Mouse (Mus musculus): Measurements from ENCODE around the gene Atp2a1. TPM values are rescaled to one million over a fixed set of nuclear protein-coding genes. Genes with fewer than 3 reads are reported as not detected.

Gene Atp2a1
- 0.32 TPM in 1 of 2 replicates, not detected in the other for polyA plus RNA-seq (2014; fragmentation: Nextera tagmentation; extraction: Ambion mirVana)

GRCm38 (mm10) chr7:126463004-126463403, at the start of gene Atp2a1:
Gene Atp2a1, minus strand, starts transcription at chr7:126463108.
- H3K27me3 ChIP-seq (ENCODE audit: insufficient read depth, low read length), result no peaks in the 10 kb centered on the region
- no peak for ATAC-seq (ENCODE audit: insufficient read depth)
- no peak for TF ChIP-seq CTCF (IDR thresholded peaks at IDR 0.05; ENCODE audit: low read depth)
- H3K4me1 ChIP-seq (ENCODE audit: insufficient read depth), result no peaks in the 10 kb centered on the region
- no peak for DNase-seq
- H3K4me3 ChIP-seq (ENCODE audit: low read depth, low read length), result no peak within 1 kb of the TSS
- 0 out of 2 replicates have a peak within 1 kb of the TSS, but pooled peaks have one; percentile 6 for H3K9ac ChIP-seq
- 27% methylated on average over 5 of the region's 5 CpGs for WGBS
- no peak within 1 kb of the TSS for H3K27ac ChIP-seq (ENCODE audit: low read depth)
- H3K9me3 ChIP-seq (ENCODE audit: low read depth, low read length), result no peaks in the 10 kb centered on the region
- peaks cover 19% of the 10 kb centered on the region for H3K36me3 ChIP-seq (ENCODE audit: insufficient read depth)
- H3K4me2 ChIP-seq, result no peak within 1 kb of the TSS

GRCm38 (mm10) chr7:126511287-126511686, 48.4 kb upstream of the Atp2a1 start:
- no peak overlapping the region for H3K9ac ChIP-seq
- H3K4me1 ChIP-seq (ENCODE audit: insufficient read depth), result no peaks in the 10 kb centered on the region
- no peak overlapping the region for H3K27ac ChIP-seq (ENCODE audit: low read depth)
- TF ChIP-seq CTCF (IDR thresholded peaks at IDR 0.05; ENCODE audit: low read depth), result no peak
- H3K9me3 ChIP-seq (ENCODE audit: low read depth, low read length), result no peaks in the 10 kb centered on the region
- no peaks in the 10 kb centered on the region for H3K36me3 ChIP-seq (ENCODE audit: insufficient read depth)
- H3K4me3 ChIP-seq (ENCODE audit: low read depth, low read length), result no peak overlapping the region
- no peak for DNase-seq
- no peak for ATAC-seq (ENCODE audit: insufficient read depth)
- no peak overlapping the region for H3K4me2 ChIP-seq
- 80% methylated on average over 3 of the region's 3 CpGs for WGBS
- H3K27me3 ChIP-seq (ENCODE audit: insufficient read depth, low read length), result no peaks in the 10 kb centered on the region

GRCm38 (mm10) chr7:126507126-126507778, 44.3 kb upstream of the Atp2a1 start:
- H3K4me2 ChIP-seq, result no peak overlapping the region
- H3K27me3 ChIP-seq (ENCODE audit: insufficient read depth, low read length), result no peaks in the 10 kb centered on the region
- H3K9me3 ChIP-seq (ENCODE audit: low read depth, low read length), result no peaks in the 10 kb centered on the region
- ATAC-seq (ENCODE audit: insufficient read depth) (no peak), DNase-seq (no peak)
- no peaks in the 10 kb centered on the region; the same call in 1 of the 2 replicates for H3K4me1 ChIP-seq (ENCODE audit: insufficient read depth)
- TF ChIP-seq CTCF (IDR thresholded peaks at IDR 0.05; ENCODE audit: low read depth), result no peak
- no peak overlapping the region for H3K9ac ChIP-seq
- no peak overlapping the region for H3K4me3 ChIP-seq (ENCODE audit: low read depth, low read length)
- no peaks in the 10 kb centered on the region for H3K36me3 ChIP-seq (ENCODE audit: insufficient read depth)
- no peak overlapping the region for H3K27ac ChIP-seq (ENCODE audit: low read depth)
- 70% methylated on average over 8 of the region's 8 CpGs for WGBS

GRCm38 (mm10) chr7:126504913-126505312, 42.0 kb upstream of the Atp2a1 start:
- Histone ChIP-seq H3K9me3 (ENCODE audit: low read depth, low read length) (no peaks in the 10 kb centered on the region), H3K4me1 (ENCODE audit: insufficient read depth) (no peaks in the 10 kb centered on the region; the same call in 1 of the 2 replicates), H3K4me3 (ENCODE audit: low read depth, low read length) (no peak overlapping the region), H3K27ac (ENCODE audit: low read depth) (no peak overlapping the region), H3K27me3 (ENCODE audit: insufficient read depth, low read length) (no peaks in the 10 kb centered on the region), H3K9ac (no peak overlapping the region), H3K4me2 (no peak overlapping the region), H3K36me3 (ENCODE audit: insufficient read depth) (peaks cover 15% of the 10 kb centered on the region)
- no peak for TF ChIP-seq CTCF (IDR thresholded peaks at IDR 0.05; ENCODE audit: low read depth)
- DNase-seq (no peak), ATAC-seq (ENCODE audit: insufficient read depth) (no peak)
- WGBS, result 65% methylated on average over 2 of the region's 2 CpGs

- TF ChIP-seq CTCF (IDR thresholded peaks at IDR 0.05; ENCODE audit: low read depth), result peak; percentile 53
- H3K4me3 ChIP-seq (ENCODE audit: low read depth, low read length), result peak within 1 kb of the TSS; percentile 100
- ATAC-seq (ENCODE audit: insufficient read depth), result peak; percentile 92
Observed at GRCm38 (mm10) chr7:126503273-126503878, 40.5 kb upstream of the Atp2a1 start, which contains the start of gene Atxn2l. Gene Atxn2l, minus strand, starts transcription at chr7:126503437.

GRCm38 (mm10) chr7:126502751-126503150, 39.8 kb upstream of the Atp2a1 start:
- ATAC-seq (ENCODE audit: insufficient read depth) (no peak), DNase-seq (no peak)
- H3K27me3 ChIP-seq (ENCODE audit: insufficient read depth, low read length), result no peaks in the 10 kb centered on the region
- no peaks in the 10 kb centered on the region for H3K9me3 ChIP-seq (ENCODE audit: low read depth, low read length)
- H3K36me3 ChIP-seq (ENCODE audit: insufficient read depth), result peaks cover 36% of the 10 kb centered on the region
- peak overlapping the region; percentile 100 for H3K27ac ChIP-seq (ENCODE audit: low read depth)
- TF ChIP-seq CTCF (IDR thresholded peaks at IDR 0.05; ENCODE audit: low read depth), result no peak
- H3K4me1 ChIP-seq (ENCODE audit: insufficient read depth), result no peaks in the 10 kb centered on the region; the same call in 1 of the 2 replicates
- under 1% methylated on average over 40 of the region's 40 CpGs for WGBS
- peak overlapping the region; percentile 99 for H3K9ac ChIP-seq
- H3K4me3 ChIP-seq (ENCODE audit: low read depth, low read length), result peak overlapping the region; percentile 100
- peak overlapping the region; percentile 62 for H3K4me2 ChIP-seq

More at GRCm38 (mm10) chr7:126503273-126503878, 40.5 kb upstream of the Atp2a1 start, which contains the start of gene Atxn2l:
- Histone ChIP-seq H3K27ac (ENCODE audit: low read depth) (peak within 1 kb of the TSS; percentile 100), H3K4me2 (peak within 1 kb of the TSS; percentile 62), H3K9me3 (ENCODE audit: low read depth, low read length) (no peaks in the 10 kb centered on the region), H3K36me3 (ENCODE audit: insufficient read depth) (peaks cover 30% of the 10 kb centered on the region), H3K27me3 (ENCODE audit: insufficient read depth, low read length) (no peaks in the 10 kb centered on the region), H3K9ac (peak within 1 kb of the TSS; percentile 99), H3K4me1 (ENCODE audit: insufficient read depth) (no peaks in the 10 kb centered on the region; the same call in 1 of the 2 replicates)
- under 1% methylated on average over 61 of the region's 72 CpGs for WGBS
- peak; percentile 99 for DNase-seq

Measured in lung, embryonic 14.5 days (tissue).